In the genomic region with DNA sequence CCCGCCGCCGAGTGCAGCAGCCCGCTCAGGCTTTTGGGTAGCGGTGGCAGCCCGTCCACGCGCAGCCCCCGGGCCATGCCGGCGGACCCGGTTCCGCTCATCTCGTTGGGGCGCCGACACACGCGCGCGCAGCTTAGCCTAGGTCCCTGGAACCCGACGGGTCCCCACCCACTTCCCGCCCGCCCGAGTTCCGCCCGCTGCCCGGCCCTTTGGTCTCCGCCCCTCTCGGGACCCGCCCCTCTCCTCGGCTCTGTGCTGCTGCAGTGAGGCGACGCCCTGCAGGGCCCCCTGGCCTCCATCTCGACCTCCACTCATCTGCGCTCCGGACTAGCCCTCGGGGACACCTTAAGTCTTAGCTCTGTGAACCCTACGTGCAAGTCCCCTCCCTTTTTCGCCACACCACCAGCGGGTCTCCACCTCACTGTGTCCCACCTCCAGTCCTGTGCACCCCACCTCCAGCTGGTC, we compare ENCODE assay signal across 8 mouse cellular contexts. TPM values are rescaled to one million over a fixed set of nuclear protein-coding genes. Genes with fewer than 3 reads are reported as not detected.
A peak's percentile ranks its signal among the peaks of the same experiment; 100 is the strongest.
DNase-seq lines count a peak whose midpoint lies in the region; ATAC-seq and TF ChIP-seq lines count a peak whose summit lies in the region.

Fam89a (minus strand) TSS at position 124 of the 465 bp plus-strand sequence.

- no peak within 1 kb of the TSS for H3K27ac ChIP-seq in bone marrow macrophage, adult 2 months (ENCODE audit: insufficient read depth, low read depth, low read length)
- H3K27ac ChIP-seq in hindbrain, embryonic 16.5 days (ENCODE audit: low read depth, low read length) = no peak within 1 kb of the TSS
- H3K27ac ChIP-seq in liver, embryonic 13.5 days = no peak within 1 kb of the TSS

- no peaks in the 10 kb centered on the region for H3K9me3 ChIP-seq in hindbrain, embryonic 16.5 days (ENCODE audit: control insufficient read depth, low read length)
- no peaks in the 10 kb centered on the region for H3K9me3 ChIP-seq in liver, embryonic 13.5 days (replicated peaks)

- WGBS in hindbrain, embryonic 16.5 days = under 1% methylated on average over 35 of the region's 41 CpGs
- 1% methylated on average over 29 of the region's 41 CpGs for WGBS in liver, embryonic 13.5 days (ENCODE audit: insufficient replicate concordance)

- no peaks in the 10 kb centered on the region for H3K36me3 ChIP-seq in hindbrain, embryonic 16.5 days (ENCODE audit: control insufficient read depth, insufficient read depth, low read length)
- H3K36me3 ChIP-seq in liver, embryonic 13.5 days = no peaks in the 10 kb centered on the region

- peak within 1 kb of the TSS; percentile 57 for H3K9ac ChIP-seq in hindbrain, embryonic 16.5 days (ENCODE audit: low read depth, low read length)
- H3K9ac ChIP-seq in liver, embryonic 13.5 days = peak within 1 kb of the TSS; percentile 49

- H3K27me3 ChIP-seq in hindbrain, embryonic 16.5 days (replicated peaks; ENCODE audit: control insufficient read depth, insufficient read depth, low read length) = peaks cover 38% of the 10 kb centered on the region
- peaks cover 66% of the 10 kb centered on the region for H3K27me3 ChIP-seq in liver, embryonic 13.5 days

- DNase-seq in ES-CJ7 (ENCODE audit: low read depth, low spot score) = peak; percentile 68
- DNase-seq in gastrocnemius, postnatal 10 days = peak; percentile 41
- peak; percentile 42 for DNase-seq in liver, embryonic 13.5 days
- DNase-seq in naive thymus-derived CD4-positive, alpha-beta T cell, adult 2 months (ENCODE audit: low read depth) = peak; percentile 72
- peak; percentile 11 to 49 for DNase-seq in thymus, postnatal 10 days (ENCODE audit: low spot score in 2 of 2)
- DNase-seq in left cerebral cortex, adult 11 months (ENCODE audit: low spot score) = no peak

- no peak for TF ChIP-seq POLR2A in bone marrow macrophage, adult 2 months (IDR thresholded peaks at IDR 0.05; ENCODE audit: borderline replicate concordance, low read depth, low read length)

- ATAC-seq in hindbrain, embryonic 16.5 days = peak; percentile 41
- ATAC-seq in liver, embryonic 13.5 days (ENCODE audit: low read depth) = peak; percentile 80

- H3K4me3 ChIP-seq in bone marrow macrophage, adult 2 months (ENCODE audit: insufficient read depth, low read length) = peak within 1 kb of the TSS; percentile 63
- H3K4me3 ChIP-seq in hindbrain, embryonic 16.5 days (ENCODE audit: low read length) = peak within 1 kb of the TSS; percentile 53
- H3K4me3 ChIP-seq in liver, embryonic 13.5 days (replicated peaks) = peak within 1 kb of the TSS; percentile 63

- TF ChIP-seq CTCF in bone marrow macrophage, adult 2 months (IDR thresholded peaks at IDR 0.05; ENCODE audit: low read depth, low read length) = no peak

- no peaks in the 10 kb centered on the region; the same call in 1 of the 2 replicates for H3K4me1 ChIP-seq in bone marrow macrophage, adult 2 months (ENCODE audit: control insufficient read depth, insufficient read depth, low read length)
- peaks cover 15% of the 10 kb centered on the region for H3K4me1 ChIP-seq in hindbrain, embryonic 16.5 days (ENCODE audit: control insufficient read depth, insufficient read depth, low read depth, low read length)
- peaks cover 50% of the 10 kb centered on the region for H3K4me1 ChIP-seq in liver, embryonic 13.5 days (replicated peaks)

- peak within 1 kb of the TSS; percentile 84 for H3K4me2 ChIP-seq in hindbrain, embryonic 16.5 days (ENCODE audit: low read length)
- peak within 1 kb of the TSS; percentile 76 for H3K4me2 ChIP-seq in liver, embryonic 13.5 days

RNA-seq across cellular contexts. Expression of gene Fam89a, which starts in this region (rescaled TPM):
- polyA plus RNA-seq in bone marrow macrophage, adult 2 months (2012; ENCODE audit: insufficient read depth, insufficient read length, missing spikeins) = not detected in 2 replicates
- total RNA-seq in gastrocnemius, postnatal 10 days (2021) = under 1 TPM; 0.70 to 0.94 TPM
- 0.90 and 1.9 TPM in 2 replicates for polyA plus RNA-seq in hindbrain, embryonic 16.5 days (2015; fragmentation: Nextera tagmentation; extraction: Ambion mirVana)
- 2.6 and 2.9 TPM in 2 replicates for polyA plus RNA-seq in liver, embryonic 13.5 days (2015; fragmentation: Nextera tagmentation; extraction: Ambion mirVana)

Comparison
In these comparisons a context has a peak if more than half of its experiments do, and no peak if none do; other contexts are left out.
1. Peak in DNase-seq in gastrocnemius, postnatal 10 days; RNA of the gene not detected or under 1 TPM.